Mouse (Mus musculus) ovary, postnatal 14 days (tissue): ENCODE results near the gene Tnik.

ENCODE experiments used
- DNase-seq: peaks from one replicate; pipeline ENCODE4 v3.0.0; 2022; ENCODE audit warnings: low spot score

Gene Tnik

GRCm38 (mm10) chr3:28263002-28263947, at the start of gene Tnik:
Tnik (plus strand) TSS chr3:28263214.
- DNase-seq: peak; percentile 50

DNA sequence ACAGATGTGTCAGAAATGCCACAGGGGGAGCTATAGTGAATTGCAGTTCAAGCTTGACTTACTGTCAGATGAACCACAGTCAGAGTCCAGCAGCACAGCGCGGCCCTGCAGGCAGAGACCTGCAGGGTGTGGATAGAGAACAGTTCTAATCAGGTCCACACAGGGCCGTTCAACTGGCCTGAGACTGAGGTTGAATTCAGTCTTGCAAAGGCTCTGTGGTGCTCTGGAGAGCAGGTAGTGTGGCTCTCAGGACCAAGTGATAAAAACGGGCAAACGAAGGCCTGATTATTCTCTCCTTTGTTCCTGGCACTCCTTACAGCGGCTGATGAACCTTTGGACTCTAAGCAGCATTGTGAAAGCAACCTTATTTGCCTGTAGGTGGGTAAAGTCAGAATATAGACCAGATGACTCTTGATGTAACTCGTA, 48.1 kb upstream of the Tnik start:
- no peak for DNase-seq

DNA sequence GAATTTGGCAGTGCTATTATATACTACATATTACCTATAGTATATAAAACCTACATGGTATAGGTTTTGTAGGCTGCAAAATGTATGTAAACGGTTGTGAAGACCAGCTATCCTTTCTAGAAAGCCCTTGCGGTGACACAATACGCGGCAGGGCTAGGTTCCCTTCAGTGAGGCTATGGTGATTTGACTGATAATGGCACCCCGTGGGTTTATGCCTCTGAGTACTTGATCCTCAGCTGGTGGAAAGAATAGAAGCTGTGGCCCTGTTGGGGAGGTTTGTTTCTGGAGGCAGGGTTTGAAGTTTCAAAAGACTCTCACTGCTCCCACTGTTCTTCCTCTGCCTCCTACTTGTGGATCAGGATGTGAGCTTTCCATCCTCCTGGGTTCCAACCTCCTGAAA, 46.0 kb upstream of the Tnik start:
- DNase-seq: no peak

DNA sequence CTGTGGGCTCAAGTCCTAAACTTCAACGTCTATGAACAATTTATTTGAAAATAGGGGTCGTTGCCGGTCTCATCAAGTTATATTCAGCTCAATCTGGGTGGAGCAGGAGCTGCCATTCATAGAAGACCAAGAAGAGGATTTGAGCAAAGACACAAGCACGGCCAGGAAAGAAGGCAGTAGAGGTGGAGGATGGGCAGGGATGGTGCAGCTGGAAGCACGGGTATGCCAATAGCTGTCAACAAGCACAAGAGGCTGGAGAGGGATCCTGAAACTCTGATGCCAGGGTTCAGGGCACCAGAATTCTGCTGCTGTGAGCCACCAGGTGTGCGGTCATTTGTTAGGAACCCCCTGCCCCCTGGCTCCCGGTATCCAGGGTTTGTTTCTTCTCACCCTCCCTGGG, 43.5 kb upstream of the Tnik start:
- DNase-seq: no peak

DNA sequence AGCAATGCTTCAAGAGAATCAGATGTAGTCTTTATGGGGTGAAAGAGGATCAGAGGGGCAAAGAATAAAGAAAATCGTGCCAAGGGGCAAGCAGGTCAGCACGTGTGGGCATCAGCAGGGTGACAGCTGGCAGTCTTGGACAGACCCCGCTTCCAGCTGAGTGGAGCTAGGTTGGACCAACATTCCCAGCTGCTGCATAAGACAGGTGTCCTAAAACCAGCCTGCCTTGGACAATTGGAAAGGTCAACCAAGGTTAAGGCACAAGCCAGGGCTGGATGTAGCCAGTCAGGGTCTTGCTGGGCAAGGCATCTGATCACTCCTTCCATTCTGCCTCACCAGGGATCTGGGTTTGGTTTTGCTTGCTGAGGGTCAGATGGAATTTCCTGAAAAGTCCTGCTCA, 43.0 kb upstream of the Tnik start:
- DNase-seq: no peak

- no peak for DNase-seq
Measured at GRCm38 (mm10) chr3:28224437-28225356, 38.3 kb upstream of the Tnik start.

DNA sequence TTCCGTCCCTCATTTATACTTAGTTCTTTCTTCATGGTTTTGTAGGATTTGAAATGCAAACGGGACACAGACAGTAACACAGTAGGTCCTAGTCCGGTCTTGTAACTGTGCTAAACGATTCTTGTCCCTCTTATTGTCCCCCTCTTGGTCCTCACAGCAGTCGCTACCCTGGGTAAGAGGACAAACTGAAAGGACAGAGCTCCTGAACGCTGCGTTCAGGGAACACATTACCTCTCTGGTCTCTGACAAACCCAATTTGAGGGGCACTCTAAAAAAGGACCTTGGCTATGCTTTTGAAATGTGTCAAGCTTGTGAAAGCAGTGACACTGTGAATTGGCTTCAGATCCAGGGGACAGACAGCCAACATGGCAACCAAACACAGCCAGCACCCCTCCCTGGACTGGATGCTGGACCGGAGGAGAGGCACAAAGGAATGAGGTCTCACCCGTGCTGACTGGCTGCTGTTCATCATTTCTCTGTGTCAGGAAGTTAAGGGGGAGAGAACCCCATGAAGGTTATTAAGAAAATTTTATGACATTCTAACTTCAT, 37.6 kb upstream of the Tnik start:
- DNase-seq: no peak

DNA sequence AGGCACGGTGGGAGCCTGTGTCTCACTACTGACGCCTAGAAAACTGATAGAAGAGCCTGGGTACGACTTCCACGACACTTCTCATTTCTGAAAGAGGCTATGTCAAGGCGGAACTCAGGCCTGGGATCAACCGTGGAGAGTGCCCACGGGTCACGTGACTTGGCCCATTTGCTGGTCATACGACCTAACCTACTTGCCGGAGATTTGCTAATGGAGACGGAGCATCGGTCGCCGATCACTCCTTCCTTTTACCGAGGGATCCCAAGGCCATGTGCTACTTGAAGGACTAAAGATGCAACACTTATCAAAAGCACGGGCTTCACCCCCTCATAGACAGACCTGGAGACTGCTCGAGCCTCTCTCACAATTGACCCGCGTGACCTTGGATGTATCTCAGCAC, 36.8 kb upstream of the Tnik start:
- no peak for DNase-seq

GRCm38 (mm10) chr3:28228930-28229329, 34.1 kb upstream of the Tnik start:
- DNase-seq: no peak

DNA sequence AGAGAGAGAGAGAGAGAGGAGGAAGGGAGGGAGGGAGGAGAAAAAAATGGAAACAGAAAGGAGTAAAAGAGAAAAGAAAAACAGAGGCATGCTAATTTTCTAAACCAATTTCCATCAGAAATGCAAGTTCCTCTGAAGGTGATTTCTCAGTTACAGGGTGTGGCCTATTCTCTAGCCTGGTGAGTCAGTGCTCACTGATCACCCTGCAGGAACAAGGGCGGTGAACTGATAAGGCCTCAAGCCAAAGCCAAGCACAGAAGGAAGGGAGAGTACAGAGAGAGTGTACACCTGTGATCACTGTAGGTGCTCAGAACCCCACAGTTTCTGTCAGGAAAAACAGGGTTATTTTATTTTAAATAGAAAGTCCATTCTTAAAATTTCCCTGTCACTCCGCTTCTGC, 33.5 kb upstream of the Tnik start:
- no peak for DNase-seq

DNA sequence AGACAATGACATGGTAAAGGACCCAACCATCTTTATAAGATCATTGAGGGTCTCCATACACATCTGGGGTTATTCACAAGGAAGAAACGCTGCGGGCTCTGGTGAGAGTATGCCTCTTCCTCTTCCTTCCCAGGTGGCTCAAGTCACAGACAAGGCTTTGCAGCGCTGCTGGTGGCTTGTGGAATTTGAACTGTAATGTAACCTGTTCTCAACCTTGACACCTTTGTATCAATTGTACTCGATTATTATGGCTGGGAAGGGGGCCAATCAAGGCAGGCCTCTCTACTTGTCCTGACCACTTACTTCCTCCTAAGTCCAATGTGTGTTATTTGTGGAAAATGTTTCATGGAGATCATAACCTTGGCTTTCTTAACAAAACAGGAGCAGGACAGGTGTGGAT, 30.1 kb upstream of the Tnik start:
- DNase-seq: no peak

DNA sequence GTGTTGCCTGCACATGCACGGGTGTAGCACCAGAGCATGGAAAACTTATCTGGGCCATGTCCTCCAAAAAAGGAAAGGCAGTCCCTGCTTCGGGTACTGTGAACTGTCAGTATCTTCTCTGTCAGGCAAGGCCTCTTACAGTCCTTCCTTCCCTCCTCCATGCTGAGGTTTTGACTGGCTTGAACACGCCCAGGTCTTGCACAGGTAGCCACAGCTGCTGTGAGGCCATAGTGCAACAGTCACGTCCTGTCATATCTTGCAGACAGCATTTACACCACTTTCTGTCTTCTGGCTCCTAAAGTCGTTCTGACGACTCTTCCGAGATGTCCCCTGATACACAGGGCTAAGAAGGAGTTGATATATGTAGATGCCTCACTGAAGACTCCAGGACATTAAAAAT, 28.8 kb upstream of the Tnik start:
- DNase-seq: no peak

DNA sequence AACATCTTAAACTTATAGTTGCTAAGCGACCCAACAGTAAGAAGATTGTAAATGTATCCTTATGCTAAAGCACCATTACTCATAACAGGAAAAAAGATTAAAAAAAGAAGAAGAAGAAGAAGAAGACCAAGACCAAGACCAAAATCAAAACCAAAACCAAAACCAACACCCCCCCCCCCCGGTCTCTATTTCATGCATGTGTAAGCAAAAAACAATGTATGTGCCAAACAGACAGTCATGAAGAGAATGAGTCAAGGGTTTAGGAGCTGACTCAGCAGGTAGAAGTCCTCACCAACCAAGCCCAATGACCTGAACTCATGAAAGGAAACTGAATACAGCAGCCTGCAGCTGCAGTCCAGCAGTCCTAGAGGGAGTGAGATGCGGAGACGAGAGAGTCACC, 26.3 kb upstream of the Tnik start:
- no peak for DNase-seq

DNA sequence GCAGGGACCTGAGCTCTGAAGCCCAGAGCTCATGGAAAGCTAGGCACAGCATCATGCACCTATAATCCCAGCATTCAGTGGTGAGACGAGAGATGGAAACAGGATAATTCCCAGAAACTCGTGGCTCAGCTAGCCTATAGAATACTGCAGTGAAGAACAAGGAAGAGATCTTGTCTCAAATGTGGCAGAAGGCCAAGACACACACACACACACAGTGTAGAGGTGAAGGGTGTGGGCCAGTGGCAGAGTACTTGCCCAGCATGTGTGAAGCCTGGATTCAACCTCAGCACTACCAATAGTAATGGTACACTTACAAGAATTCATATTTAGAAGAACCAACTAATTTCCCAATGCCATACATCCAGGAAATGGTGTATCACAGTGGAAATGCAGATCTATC, 24.9 kb upstream of the Tnik start:
- DNase-seq: no peak

GRCm38 (mm10) chr3:28242561-28242960, 20.5 kb upstream of the Tnik start:
- no peak for DNase-seq

GRCm38 (mm10) chr3:28244244-28244890, 18.6 kb upstream of the Tnik start:
- DNase-seq: no peak

DNA sequence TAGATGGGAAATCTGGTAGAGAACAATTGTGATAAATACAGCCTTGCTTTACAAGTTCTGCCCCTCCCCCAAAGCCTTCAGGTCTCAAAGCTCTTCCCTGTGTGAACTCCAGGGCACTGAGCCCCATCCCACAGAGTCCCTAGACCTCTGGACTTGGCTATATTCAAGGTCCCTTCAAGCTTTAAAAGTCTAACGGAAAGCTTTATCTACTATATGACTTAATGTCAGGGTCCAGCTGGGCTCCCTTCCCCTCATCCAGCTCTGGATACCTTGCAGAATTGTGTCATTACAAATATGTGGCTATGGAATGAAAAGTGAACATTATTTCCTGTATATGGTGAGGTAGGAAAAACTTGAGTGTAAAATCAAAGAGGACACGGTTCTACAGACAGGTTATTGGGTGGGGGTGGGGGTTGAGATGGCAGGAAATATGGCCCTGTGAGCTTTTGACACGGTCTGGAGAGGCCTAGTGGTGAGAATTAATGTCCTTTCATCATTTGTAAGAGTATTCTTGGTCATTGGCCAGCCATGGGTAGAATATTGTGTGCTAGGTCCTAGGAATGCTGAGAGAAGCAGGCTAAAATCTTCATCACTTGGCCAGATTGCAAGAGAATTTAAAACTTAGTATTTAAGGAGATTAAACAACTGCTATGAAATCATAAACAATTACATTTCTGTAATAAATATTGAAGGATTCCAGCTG, 14.6 kb upstream of the Tnik start:
- DNase-seq: no peak

GRCm38 (mm10) chr3:28255711-28256110, 7.3 kb upstream of the Tnik start:
- DNase-seq: no peak

GRCm38 (mm10) chr3:28262371-28263001, 528 bp upstream of the Tnik start:
- no peak for DNase-seq

DNA sequence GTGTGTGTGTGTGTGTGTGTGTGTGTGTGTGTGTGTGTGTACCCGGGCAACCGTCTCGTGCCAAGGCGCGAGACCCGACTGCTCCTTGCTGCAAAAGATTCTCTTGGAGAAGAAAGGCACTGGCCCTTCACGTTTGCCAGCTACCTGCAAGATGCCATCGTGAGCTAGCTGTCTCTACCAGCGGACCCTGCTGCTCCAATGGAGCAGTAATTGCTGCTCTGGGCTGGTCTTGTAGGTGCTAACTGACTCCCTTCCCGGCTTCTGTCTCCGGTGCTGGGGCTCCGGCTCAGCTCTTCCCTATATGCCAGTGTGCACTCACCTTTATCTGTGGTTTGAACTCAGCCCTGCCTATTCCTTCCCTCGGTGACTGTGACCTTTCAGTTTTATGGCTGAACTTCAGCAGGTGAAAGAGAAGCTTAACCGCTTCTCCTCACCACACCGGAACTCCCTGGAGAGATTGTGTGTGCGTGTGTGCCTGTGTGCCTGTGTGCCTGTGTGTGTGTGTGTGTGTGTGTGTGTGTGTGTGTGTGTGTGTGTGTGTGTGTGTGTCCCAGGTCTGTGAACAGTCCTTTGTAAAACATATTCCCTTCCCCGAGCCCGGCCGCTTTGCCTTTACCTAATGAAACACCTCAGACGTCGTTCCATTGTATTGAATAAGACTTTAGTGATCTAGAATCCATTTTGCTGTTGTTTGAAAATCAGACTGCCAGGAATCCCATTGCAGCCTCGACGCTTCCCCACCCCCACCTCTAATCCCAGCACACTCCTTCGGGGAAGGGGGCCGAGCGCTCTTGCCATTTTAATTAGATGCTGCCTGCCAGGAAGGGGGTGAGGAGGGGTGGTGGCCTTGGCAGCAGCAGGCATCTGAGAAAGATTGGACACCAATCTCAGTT, 1.2 kb downstream of the Tnik start:
- no peak for DNase-seq
